Mouse (Mus musculus): ENCODE results near the gene Pogk.

The Pogk gene

GRCm38 (mm10) chr1:166379013-166379629, 30.5 kb downstream of the Pogk start, which contains the start of gene Tada1:
Tada1 (plus strand) TSS chr1:166379097.
- peak; percentile 88 for DNase-seq (ENCODE audit: low spot score)

DNA sequence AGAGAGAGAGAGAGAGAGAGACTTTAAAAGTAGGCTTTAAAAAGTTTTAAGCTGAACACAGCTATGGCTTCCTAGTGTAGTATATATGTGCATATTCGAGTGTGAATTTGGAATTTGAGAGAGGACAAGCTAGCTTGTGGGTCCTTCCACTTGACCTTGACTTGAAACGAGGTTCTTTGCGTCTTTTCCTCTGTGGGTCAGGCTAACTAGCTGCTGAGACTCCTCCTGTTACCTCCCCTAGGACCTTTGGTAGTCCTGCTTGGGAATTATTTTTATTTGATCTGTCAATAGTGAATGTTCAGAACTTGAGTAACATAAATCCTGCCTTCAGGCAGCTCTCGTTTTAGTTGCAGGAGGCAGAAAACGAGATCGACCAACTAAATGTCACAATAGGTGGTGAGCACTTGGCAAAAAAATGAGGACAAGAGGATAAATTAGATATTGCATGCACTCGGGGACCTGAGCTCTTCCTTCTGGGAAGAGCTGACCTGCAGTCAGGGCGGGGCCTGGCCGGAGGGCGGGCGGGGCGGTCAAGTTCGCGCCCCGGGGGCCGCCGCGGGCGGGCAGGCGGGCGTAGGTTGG, 31.1 kb downstream of the Pogk start:
- DNase-seq (ENCODE audit: low spot score): no peak

DNA sequence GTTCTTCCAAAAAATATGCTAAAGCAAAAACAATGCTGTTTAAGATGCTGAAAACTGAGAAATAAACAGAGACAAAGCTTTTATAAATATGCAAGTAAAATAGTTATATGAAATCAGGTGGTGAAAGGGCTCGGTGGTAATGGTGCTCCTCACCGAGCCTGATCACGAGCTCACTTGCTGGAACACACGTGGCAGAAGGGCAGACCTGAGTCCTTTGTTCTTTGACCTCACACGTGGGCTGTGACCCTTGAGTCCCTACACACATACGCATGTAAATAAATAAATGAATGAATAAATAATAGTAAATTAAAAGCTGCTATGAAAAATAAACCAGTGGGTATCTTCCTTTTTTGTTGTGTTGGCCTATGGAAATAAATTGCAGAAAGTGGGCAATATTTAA, 32.5 kb downstream of the Pogk start:
- DNase-seq (ENCODE audit: low spot score): no peak

DNA sequence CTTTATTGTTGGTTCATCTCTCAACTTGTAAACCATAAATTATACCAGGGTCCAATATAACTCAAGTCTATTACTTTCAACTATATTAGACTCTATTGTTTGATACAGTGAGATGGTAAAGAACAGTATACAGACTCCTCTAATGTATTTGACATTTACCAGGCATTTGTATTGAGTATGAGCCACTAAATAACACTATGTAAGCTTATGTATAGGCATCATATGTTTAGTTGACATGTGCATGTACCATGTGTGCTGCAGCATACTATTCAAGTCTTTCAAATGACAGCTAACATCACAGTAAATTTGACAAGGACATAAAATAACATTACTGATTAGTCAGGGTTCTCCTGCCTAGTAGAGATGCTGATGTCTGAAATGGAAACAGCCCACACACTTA, 46.5 kb downstream of the Pogk start:
- no peak for DNase-seq (ENCODE audit: low spot score)

GRCm38 (mm10) chr1:166362659-166363058, 47.0 kb downstream of the Pogk start:
- no peak for DNase-seq (ENCODE audit: low spot score)

DNA sequence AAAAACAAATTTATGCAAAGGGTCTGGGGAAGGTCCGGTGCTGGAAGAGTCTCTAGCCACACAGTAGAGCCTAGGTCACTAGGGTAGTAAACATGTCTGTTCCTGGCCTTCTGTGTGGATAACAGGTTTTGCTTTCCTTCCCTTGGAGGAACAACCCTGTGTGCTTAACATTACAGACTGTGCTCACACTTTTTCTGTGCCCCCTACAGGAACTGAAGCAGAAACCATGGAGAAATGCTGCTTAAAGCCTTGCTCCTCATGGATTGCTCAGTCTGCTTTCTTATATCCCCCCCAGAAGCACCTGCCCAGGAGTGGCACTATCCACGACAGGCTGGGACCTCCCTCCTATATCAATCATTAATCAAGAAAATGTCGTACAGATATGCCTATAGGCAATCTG, 47.8 kb downstream of the Pogk start:
- no peak for DNase-seq (ENCODE audit: low spot score)

DNA sequence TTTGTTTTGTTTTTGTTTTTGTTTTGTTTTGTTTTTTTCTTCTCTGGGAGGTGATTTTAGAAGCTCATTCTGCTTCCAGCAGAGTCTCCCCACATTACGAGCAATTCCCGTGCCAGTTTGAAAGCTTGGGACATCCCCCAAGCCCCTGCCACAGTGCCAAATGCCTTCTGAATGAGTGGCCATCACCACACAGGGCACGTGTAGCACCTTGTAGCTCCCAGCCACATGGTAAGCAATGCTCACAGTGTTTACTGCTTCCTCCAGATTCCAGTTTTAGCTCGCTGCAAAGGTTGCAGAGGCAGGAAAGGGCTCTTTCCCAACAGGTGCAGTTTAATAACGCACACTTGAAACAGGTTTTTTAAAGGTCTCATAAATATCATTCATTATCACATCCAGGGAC, 48.8 kb downstream of the Pogk start:
- DNase-seq (ENCODE audit: low spot score): no peak

- DNase-seq (ENCODE audit: low spot score): peak; percentile 54
Observed at GRCm38 (mm10) chr1:166360157-166360855, 49.4 kb downstream of the Pogk start.

DNA sequence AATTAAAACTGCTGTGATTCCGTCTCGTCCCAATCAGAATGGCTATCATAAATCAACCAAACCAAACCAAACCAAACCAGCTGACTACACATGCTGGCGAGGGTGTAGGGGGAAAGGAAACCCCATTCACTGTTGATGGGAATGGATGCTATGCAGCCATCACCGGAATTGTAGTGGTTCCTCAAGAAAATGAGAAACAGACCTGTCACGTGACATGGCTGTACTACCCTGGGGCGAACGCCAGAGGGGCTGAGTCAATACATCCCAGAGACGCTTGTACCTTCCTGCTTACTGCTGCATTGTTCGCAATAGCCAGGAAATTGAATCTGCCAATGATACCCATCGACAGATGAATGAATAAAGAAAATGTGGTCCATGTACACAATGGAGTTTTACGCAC, 59.9 kb downstream of the Pogk start:
- no peak for DNase-seq (ENCODE audit: low spot score)

DNA sequence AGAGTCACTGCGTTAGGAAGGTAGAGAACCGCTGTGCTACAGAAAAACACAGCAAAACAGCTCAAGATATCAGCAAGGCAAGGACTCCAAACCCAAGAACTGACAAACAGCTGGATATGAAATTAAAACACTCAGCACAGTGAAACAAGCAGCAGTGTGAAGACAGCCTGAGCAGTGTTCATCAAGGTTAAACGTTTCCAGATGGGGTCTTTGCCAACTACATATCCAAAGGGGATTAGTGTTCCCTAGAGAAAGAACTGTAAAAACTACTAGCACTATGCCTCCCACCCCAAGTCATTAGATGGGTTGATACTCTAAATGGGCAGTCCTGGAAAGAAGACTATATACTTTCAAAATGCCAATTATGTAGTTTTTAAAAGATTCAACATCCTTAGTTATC, 60.3 kb downstream of the Pogk start:
- no peak for DNase-seq (ENCODE audit: low spot score)

DNA sequence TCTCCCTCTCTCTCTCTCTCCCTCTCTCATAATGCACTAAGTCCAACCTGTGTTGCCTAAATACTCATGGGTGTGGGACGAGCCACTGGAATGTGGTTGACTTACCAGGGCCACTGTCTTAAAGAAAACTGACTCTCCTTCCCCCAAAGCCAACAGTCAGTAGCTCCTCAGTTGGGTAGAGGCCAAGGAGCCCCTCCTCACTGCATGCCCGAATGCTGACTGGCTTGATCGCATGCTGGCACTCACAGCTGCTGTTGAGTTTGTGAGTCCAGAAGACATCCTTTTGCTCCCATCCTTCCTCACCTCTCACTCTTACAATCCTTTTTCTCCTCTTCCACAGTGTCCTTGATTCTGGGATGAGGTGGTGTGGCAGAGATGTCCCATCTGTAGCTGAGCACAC, 62.8 kb downstream of the Pogk start:
- DNase-seq (ENCODE audit: low spot score): no peak

- no peak for DNase-seq (ENCODE audit: low spot score)
Observed at GRCm38 (mm10) chr1:166345602-166346001, 64.1 kb downstream of the Pogk start.

DNA sequence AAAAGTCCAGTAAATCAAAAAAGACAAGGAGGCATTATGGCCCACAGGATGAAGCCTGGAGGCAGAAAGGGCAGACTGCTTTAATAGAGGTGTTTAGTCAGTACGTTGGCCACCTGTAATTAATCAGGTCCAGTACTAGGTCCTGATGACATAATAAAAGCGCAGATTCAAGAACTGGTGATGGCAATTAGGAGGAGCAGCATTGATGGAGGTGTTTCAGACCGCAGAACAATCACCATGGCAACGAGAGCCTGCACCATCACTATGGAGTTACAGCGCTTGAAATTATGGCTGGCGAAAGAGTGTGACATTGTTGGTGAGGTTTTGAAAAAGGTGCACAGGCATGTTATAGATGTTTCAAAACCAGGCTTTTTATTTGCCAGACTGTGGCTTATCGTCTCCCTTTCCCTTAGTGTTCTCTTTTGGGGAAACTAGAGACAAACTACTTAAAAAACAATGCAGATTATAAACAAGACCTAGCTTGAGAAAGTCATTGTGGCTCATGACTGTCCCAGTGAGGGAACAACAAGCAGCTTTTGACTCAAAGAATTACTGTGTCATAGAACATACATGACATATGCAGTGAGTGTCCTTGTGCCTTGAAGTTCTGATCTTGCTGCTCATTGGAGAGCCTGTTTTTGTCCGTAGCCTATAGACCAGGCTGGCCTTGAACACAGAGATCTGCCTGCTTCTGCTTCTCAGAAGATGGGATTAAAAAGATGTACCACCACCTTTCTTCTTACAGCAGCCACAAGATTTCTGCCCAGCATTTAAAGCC, 65.2 kb downstream of the Pogk start:
- no peak for DNase-seq (ENCODE audit: low spot score)

DNA sequence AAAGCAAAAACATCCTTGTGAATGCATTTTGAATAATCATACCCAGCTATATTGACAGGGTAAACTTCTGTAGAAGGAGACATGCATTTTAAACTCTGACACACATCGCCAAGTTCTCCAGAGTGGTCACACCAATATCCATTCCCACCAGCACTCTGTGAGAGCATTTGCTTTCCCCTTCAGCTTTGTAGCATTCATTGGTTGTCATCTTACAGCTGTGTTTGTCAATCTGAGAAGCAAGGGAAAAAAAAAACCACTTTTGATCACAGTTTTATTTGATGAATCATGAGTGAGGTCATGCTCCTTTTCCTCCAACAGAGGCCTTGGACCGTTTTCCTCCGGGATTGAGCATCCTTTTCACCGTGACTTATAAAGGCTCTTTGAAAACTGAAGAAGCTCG, 66.1 kb downstream of the Pogk start:
- no peak for DNase-seq (ENCODE audit: low spot score)

DNA sequence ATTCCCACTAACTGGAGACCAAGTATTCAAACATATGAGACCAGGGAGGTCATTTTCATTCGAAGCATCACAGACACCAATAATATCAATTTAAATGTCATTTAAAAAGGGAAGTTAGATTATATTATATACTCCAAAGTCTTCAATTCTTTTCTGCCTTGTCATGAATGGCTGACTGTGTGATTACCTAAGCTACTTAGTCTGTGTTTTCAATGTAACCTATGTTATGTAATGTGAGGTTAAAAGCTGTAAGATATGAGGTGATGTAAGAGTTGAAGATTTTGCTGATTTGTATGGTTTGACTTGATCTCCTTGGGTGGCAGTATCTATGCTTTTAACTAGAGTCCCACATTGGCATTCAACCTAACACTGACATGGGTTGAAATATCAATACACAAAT, 67.1 kb downstream of the Pogk start:
- no peak for DNase-seq (ENCODE audit: low spot score)

DNA sequence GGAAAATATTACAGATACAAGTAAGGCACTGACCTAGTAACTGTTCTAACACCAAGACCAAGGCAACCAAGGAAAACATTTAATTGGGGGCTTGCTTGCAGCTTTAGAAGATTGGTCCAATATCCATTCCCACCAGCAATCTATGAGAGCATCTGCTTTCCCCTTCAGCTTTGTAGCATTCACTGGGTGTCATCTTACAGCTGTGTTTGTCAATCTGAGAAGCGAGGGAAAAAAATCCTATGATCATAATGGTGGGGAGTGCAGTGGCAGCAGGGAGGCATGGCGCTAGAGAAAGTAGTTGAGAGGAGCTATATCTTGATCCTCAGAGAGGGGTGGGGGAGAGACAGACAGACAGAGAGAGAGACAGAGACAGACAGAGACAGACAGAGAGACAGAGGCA, 67.6 kb downstream of the Pogk start:
- DNase-seq (ENCODE audit: low spot score): no peak

GRCm38 (mm10) chr1:166339110-166339509, 70.6 kb downstream of the Pogk start:
- DNase-seq (ENCODE audit: low spot score): no peak
